8 mouse cellular contexts compared by ENCODE assay signal in genomic region chr5:136881380-136882009, GRCm38 (mm10). TPM values are rescaled to one million over a fixed set of nuclear protein-coding genes. Genes with fewer than 3 reads are reported as not detected.
A peak's percentile ranks its signal among the peaks of the same experiment; 100 is the strongest.
DNase-seq lines count a peak whose midpoint lies in the region; ATAC-seq lines count a peak whose summit lies in the region.

No protein-coding gene starts in this region.

- H3K9me3 ChIP-seq in intestine, embryonic 16.5 days (ENCODE audit: control insufficient read depth, low read length), result no peaks in the 10 kb centered on the region
- H3K9me3 ChIP-seq in midbrain, embryonic 10.5 days (replicated peaks), result no peaks in the 10 kb centered on the region

- H3K4me2 ChIP-seq in intestine, embryonic 16.5 days (ENCODE audit: low read depth, low read length), result peak overlapping the region; percentile 79

- 6% methylated on average over 39 of the region's 39 CpGs for WGBS in intestine, embryonic 16.5 days
- 3% methylated on average over 36 of the region's 39 CpGs for WGBS in midbrain, embryonic 10.5 days

- peak; percentile 70; the same call in 1 of the 2 replicates for ATAC-seq in intestine, embryonic 16.5 days

- peak overlapping the region; percentile 67 for H3K9ac ChIP-seq in intestine, embryonic 16.5 days (ENCODE audit: low read depth, low read length)

- H3K27me3 ChIP-seq in intestine, embryonic 16.5 days (replicated peaks; ENCODE audit: control insufficient read depth, insufficient read depth, low read length), result peaks cover 18% of the 10 kb centered on the region
- peaks cover 50% of the 10 kb centered on the region for H3K27me3 ChIP-seq in midbrain, embryonic 10.5 days (ENCODE audit: low read depth, poor library complexity, severe bottlenecking)

- H3K4me3 ChIP-seq in intestine, embryonic 16.5 days (ENCODE audit: low read length), result peak overlapping the region; percentile 53
- H3K4me3 ChIP-seq in midbrain, embryonic 10.5 days, result peak overlapping the region; percentile 65

- H3K27ac ChIP-seq in intestine, embryonic 16.5 days (ENCODE audit: low read length), result no peak overlapping the region
- peak overlapping the region; percentile 77; the same call in 1 of the 2 replicates for H3K27ac ChIP-seq in midbrain, embryonic 10.5 days (replicated peaks)

- intact Hi-C loops in gastrocnemius, postnatal 36 days (cut with DNase I), result loop anchor here (1.0 to 10.0 kb wide), 3 partner anchors 41 to 457 kb away; no protein-coding TSS in a partner anchor
- intact Hi-C loops in left cerebral cortex, postnatal 25 days (cut with DNase I), result loop anchor here (1.0 kb wide), 2 partner anchors 41 to 90 kb away; no protein-coding TSS in a partner anchor

- H3K36me3 ChIP-seq in intestine, embryonic 16.5 days (ENCODE audit: control insufficient read depth, insufficient read depth, low read length), result no peaks in the 10 kb centered on the region
- no peaks in the 10 kb centered on the region for H3K36me3 ChIP-seq in midbrain, embryonic 10.5 days

- peaks cover 7% of the 10 kb centered on the region for H3K4me1 ChIP-seq in intestine, embryonic 16.5 days (ENCODE audit: control insufficient read depth, insufficient read depth, low read length)
- peaks cover 19% of the 10 kb centered on the region for H3K4me1 ChIP-seq in midbrain, embryonic 10.5 days

- peak; percentile 68 to 81 for DNase-seq in adrenal gland, adult 18-20 months (ENCODE audit: low spot score in 2 of 2)
- peak; percentile 96 for DNase-seq in embryo, embryonic 10.5 days (ENCODE audit: low spot score)
- DNase-seq in gastrocnemius, postnatal 36 days, result peak; percentile 74 to 80
- peak; percentile 80 to 84 for DNase-seq in left cerebral cortex, postnatal 25 days (ENCODE audit: low spot score in 2 of 2)
- DNase-seq in midbrain, embryonic 10.5 days (ENCODE audit: low spot score), result peak; percentile 85
- DNase-seq in skeletal muscle tissue, adult 2 months (ENCODE audit: low read depth, low spot score), result peak; percentile 43
- peak; percentile 64 for DNase-seq in yolk sac, embryonic 10.5 days (ENCODE audit: low spot score)

RNA-seq across cellular contexts. Expression of gene Col26a1, which starts 1.5 kb away (rescaled TPM):
- under 1 TPM in 1 of 2 experiments, not detected in 1; 0.60 TPM for total RNA-seq in adrenal gland, adult 18-20 months (2021)
- 1 to 10 TPM; 2.3 to 4.1 TPM for total RNA-seq in gastrocnemius, postnatal 36 days (2021)
- 5.5 and 6.8 TPM in 2 replicates for polyA plus RNA-seq in intestine, embryonic 16.5 days (2015; fragmentation: Nextera tagmentation; extraction: Ambion mirVana)
- total RNA-seq in left cerebral cortex, postnatal 25 days (2021), result 10 to 100 TPM; 11.9 to 13.1 TPM
- 38.0 and 44.3 TPM in 2 replicates for polyA plus RNA-seq in midbrain, embryonic 10.5 days (2016; fragmentation: Nextera tagmentation; extraction: Ambion mirVana)

RNA-seq across cellular contexts. Expression of gene Ift22, which starts 26.5 kb away (rescaled TPM):
- total RNA-seq in adrenal gland, adult 18-20 months (2021), result 10 to 100 TPM; 26.0 to 34.6 TPM
- 1 to 10 TPM; 4.2 to 5.9 TPM for total RNA-seq in gastrocnemius, postnatal 36 days (2021)
- polyA plus RNA-seq in intestine, embryonic 16.5 days (2015; fragmentation: Nextera tagmentation; extraction: Ambion mirVana), result 43.2 and 52.4 TPM in 2 replicates
- total RNA-seq in left cerebral cortex, postnatal 25 days (2021), result 100 to 1,000 TPM in 1 of 2 experiments, 10 to 100 TPM in 1; 95.3 to 108 TPM
- polyA plus RNA-seq in midbrain, embryonic 10.5 days (2016; fragmentation: Nextera tagmentation; extraction: Ambion mirVana), result 104 and 114 TPM in 2 replicates

Comparison
In these comparisons a context has a peak if more than half of its experiments do, and no peak if none do; other contexts are left out.
1. DNase-seq: peak in every context shown above with its lines; median percentile 96 in embryo, embryonic 10.5 days; 85 in midbrain, embryonic 10.5 days; 82 in left cerebral cortex, postnatal 25 days; 77 in gastrocnemius, postnatal 36 days; 74 in adrenal gland, adult 18-20 months; 64 in yolk sac, embryonic 10.5 days; 43 in skeletal muscle tissue, adult 2 months.